Mouse (Mus musculus) bone marrow macrophage, adult 2 months (primary cell): ENCODE measurements around the gene Satb1.

Experiments used
- CTCF ChIP-seq: IDR thresholded peaks from 2 replicates; pipeline ENCODE4 v1.5.1; 2012; ENCODE audit warnings: low read depth, mild to moderate bottlenecking, low read length, moderate library complexity
- POLR2A ChIP-seq: IDR thresholded peaks from 2 replicates; pipeline ENCODE4 v1.6.1; 2012; ENCODE audit warnings: mild to moderate bottlenecking, low read depth, low read length, borderline replicate concordance

GRCm38 (mm10) chr17:51800208-51800607 lies 32.9 kb downstream of the Satb1 start:
- no peak for TF ChIP-seq POLR2A
- no peak for TF ChIP-seq CTCF
